Mouse (Mus musculus) liver, embryonic 18 days (tissue): Measurements from ENCODE around the gene Clcn6. TPM values are rescaled to one million over a fixed set of nuclear protein-coding genes. Genes with fewer than 3 reads are reported as not detected.

Source experiments
- polyA plus RNA-seq: library from polyadenylated mRNA; depleted of rRNA; stranded (reverse); fragments of >200 nt; gene quantifications from 2 replicates; pipeline ENCODE4 v1.2.3, GENCODE M21; 2012; rRNA removed

Clcn6 gene
- 3.3 and 3.8 TPM in 2 replicates for polyA plus RNA-seq

DNA sequence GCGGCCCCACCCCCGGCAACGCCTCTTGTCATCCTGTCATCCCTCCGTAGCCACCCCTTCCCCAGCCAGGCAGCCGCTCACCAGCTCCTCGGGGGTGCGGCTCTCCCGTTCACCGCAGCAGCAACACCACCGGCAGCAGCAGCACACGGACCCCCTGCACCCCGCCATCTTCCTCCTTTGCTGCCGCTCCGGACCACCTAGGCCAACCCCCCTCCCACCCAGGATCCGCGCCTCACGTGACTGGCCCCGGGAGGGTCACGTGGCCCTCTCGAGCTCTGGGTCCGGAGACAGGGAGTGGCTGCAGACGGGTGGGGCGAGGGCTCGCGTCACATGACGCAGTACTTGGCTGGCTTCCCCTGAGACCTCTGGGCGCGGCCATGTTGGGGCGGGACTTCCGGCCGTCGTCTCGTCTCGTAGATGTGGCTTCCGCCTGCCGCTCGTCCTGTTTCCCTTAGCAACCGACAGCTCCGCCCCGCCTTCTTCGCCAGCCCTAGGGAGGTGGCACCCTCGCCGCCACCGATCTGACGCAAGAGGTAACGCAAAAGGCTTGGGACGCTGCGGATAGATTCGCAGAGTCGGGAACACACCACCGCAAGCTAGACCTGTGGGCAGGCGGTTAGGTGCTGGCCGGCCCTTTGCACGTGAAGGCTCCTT, at the start of gene Clcn6, which contains the start of gene Mthfr:
TSS of gene Clcn6 (minus strand) at position 222 of the 654 bp plus-strand sequence.
TSS of gene Mthfr (plus strand) at position 478 of the 654 bp plus-strand sequence.

DNA sequence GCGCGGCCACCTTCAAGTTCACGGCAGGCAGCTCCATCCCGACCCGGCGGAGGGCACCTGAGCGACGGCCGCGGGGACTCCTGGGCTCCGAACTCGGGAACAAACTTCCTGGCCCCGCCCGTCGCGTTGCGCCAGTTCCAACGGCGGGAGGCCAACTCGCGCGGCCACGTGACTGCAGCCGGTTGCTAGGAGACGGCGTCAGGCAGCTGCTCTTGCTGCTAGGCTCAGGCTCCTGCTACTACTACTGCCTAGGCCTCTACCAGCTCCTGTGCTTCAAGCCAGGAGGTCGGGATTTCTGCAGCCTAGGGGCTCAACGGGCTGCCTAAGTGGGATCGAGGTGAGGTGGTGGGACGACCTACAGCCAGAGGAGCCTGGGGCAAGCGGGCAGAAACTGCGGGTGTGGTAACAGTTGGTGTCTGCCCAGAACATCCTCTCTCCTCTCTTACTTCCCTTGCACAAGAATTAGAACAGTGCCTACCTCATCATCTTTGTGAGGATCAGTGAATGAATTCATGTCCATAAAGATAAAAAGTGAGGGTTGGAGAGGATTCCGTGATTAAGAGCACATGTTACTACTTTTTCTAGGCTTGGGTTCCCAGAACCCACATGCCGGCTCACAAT, 49.4 kb upstream of the Clcn6 start, which contains the start of gene Agtrap:
TSS of gene Agtrap (minus strand) at position 125 of the 621 bp plus-strand sequence.

DNA sequence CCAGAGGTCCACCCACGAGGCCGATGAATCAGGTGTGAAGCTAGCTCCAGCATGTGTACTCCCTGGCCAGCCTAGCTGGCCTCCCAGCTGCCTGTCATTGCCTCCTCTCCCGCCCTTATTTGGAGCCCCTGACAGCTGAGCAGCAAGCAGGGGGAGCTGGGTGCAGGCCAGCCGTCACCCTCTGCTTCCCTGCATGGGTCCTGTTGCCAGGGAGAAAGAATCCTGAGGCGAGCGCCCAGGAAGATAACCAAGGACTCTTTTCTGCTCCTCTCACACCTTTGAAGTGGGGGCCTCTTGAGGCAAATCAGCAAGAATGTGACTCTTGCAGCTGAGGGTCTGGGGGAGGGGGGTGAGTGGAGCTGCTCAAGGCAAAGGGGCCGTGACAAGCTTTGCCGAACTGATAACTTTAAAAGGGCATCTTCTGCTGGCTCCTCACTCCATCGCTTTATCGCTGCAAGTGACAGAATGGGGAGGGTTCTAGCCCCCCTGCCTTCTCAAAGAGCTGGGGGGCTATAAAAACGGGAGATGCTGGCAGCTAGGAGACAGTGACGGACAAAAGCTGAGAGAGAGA, 38.3 kb downstream of the Clcn6 start, which contains the start of gene Nppa:
TSS of gene Nppa (plus strand) at position 521 of the 571 bp plus-strand sequence.

DNA sequence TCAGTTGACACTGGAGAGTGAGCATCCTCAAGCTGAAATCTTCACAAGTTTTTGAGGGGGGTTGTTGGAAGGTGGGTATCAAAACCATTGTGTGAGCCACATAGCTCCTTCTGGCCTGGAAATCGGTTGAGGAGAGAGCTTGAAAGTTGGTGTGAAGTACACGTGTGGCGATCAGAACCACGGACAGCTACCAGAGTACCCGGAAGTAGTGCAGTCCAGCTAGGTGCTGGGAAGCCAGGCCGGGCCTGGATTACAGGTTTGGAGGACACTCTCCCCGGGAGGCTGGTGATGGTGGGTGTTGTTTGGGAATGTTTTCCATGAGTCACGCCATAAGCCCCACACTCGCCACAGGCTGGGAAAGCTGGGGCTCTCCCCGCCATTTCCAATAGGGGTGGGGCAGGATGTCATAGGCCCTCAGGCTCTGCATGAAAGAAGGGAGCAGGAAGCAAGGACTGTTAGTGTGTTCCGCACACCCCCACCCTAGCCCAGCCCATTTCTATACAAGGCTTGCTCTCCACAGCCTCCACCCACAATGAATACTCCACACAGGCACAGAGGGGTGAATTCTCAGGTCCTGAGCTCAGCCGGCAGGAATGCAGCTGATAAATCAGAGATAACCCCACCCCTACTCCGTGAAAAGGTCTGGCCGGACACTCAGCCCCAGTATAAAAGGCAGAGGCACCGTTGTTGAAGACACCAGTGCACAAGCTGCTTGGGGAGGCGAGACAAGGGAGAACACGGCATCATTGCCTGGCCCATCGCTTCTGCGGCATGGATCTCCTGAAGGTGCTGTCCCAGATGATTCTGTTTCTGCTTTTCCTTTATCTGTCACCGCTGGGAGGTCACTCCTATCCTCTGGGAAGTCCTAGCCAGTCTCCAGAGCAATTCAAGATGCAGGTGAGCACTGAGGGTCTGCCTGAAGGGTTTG, 53.2 kb downstream of the Clcn6 start, which contains the start of gene Nppb:
TSS of gene Nppb (plus strand) at position 584 of the 928 bp plus-strand sequence.

Other genes with a start within 250 kb of the Clcn6 start
- 2.3 TPM in 2 replicates for gene Zfp984, start 229.0 kb downstream of the Clcn6 start, polyA plus RNA-seq
- 1.2 and 1.3 TPM in 2 replicates for gene Zfp933, start 190.5 kb downstream of the Clcn6 start, polyA plus RNA-seq
- gene Miip, start 170.0 kb downstream of the Clcn6 start, polyA plus RNA-seq, result 26.8 and 33.3 TPM in 2 replicates
- 2.0 and 2.9 TPM in 2 replicates for gene Fv1, start 169.8 kb downstream of the Clcn6 start, polyA plus RNA-seq
- gene Mfn2, start 134.1 kb downstream of the Clcn6 start, polyA plus RNA-seq, result 9.5 and 11.6 TPM in 2 replicates
- 17.1 and 17.6 TPM in 2 replicates for gene Plod1, start 102.1 kb downstream of the Clcn6 start, polyA plus RNA-seq
- gene 2510039O18Rik, start 97.9 kb downstream of the Clcn6 start, polyA plus RNA-seq, result 20.5 and 23.8 TPM in 2 replicates
- gene Nppb, start 53.0 kb downstream of the Clcn6 start, polyA plus RNA-seq, result not detected in 2 replicates
- not detected in 2 replicates for gene Nppa, start 38.1 kb downstream of the Clcn6 start, polyA plus RNA-seq
- gene Mthfr, start 256 bp upstream of the Clcn6 start, polyA plus RNA-seq, result 16.6 and 18.3 TPM in 2 replicates
- gene Agtrap, start 49.2 kb upstream of the Clcn6 start, polyA plus RNA-seq, result 5.1 and 5.6 TPM in 2 replicates
- gene Mad2l2, start 91.6 kb upstream of the Clcn6 start, polyA plus RNA-seq, result 12.2 and 13.0 TPM in 2 replicates
- gene Draxin, start 91.9 kb upstream of the Clcn6 start, polyA plus RNA-seq, result 0.14 and 0.17 TPM in 2 replicates
- gene Fbxo6, start 113.3 kb upstream of the Clcn6 start, polyA plus RNA-seq, result 18.9 and 23.5 TPM in 2 replicates
- 1.3 and 1.4 TPM in 2 replicates for gene Fbxo44, start 121.7 kb upstream of the Clcn6 start, polyA plus RNA-seq
- 0.07 TPM in 2 replicates for gene Fbxo2, start 121.8 kb upstream of the Clcn6 start, polyA plus RNA-seq
- 0.01 and 0.05 TPM in 2 replicates for gene Disp3, start 249.1 kb upstream of the Clcn6 start, polyA plus RNA-seq